Mouse (Mus musculus) thymus, adult 2 months (tissue): ENCODE data around the gene C77080. TPM values are rescaled to one million over a fixed set of nuclear protein-coding genes. Genes with fewer than 3 reads are reported as not detected.

Experiments used
- DNase-seq: peaks from one replicate; pipeline ENCODE4 v3.0.0; 2021
- H3K27ac ChIP-seq: fragments of 200-500 bp; 2 replicates; pipeline ENCODE4 v1.5.1; 2012; ENCODE audit warnings: low read length, control low read depth; ENCODE audit not compliant: control insufficient read depth, insufficient read depth
- H3K27me3 ChIP-seq: fragments of 200-500 bp; 2 replicates; pipeline ENCODE4 v1.6.1; 2012; ENCODE audit warnings: mild to moderate bottlenecking, low read length, moderate library complexity, mixed read lengths; ENCODE audit not compliant: control insufficient read depth, insufficient read depth
- H3K36me3 ChIP-seq: fragments of 200-500 bp; 2 replicates; pipeline ENCODE4 v1.6.1; 2012; ENCODE audit warnings: mild to moderate bottlenecking, low read length, moderate library complexity; ENCODE audit not compliant: control insufficient read depth, insufficient read depth
- H3K4me1 ChIP-seq: fragments of 200-500 bp; replicated peaks from 2 replicates; pipeline ENCODE4 v1.6.1; 2012; ENCODE audit warnings: low read length; ENCODE audit not compliant: control insufficient read depth, insufficient read depth
- H3K4me3 ChIP-seq: fragments of 200-500 bp; 2 replicates; pipeline ENCODE4 v1.5.1; 2012; ENCODE audit warnings: mild to moderate bottlenecking, low read length, control low read depth, moderate library complexity; ENCODE audit not compliant: control insufficient read depth, insufficient read depth
- CTCF ChIP-seq: fragments of 200-500 bp; IDR thresholded peaks from 2 replicates; pipeline ENCODE4 v1.5.1; 2012; ENCODE audit warnings: mild to moderate bottlenecking, control low read depth, low read length, moderate library complexity, borderline replicate concordance; ENCODE audit not compliant: control insufficient read depth, poor library complexity, insufficient read depth; ENCODE audit errors: extremely low read depth
- POLR2A ChIP-seq: fragments of 200-500 bp; IDR thresholded peaks from 2 replicates; pipeline ENCODE4 v1.6.1; 2012; ENCODE audit warnings: mild to moderate bottlenecking, low read length, control low read depth, moderate library complexity; ENCODE audit not compliant: control insufficient read depth, poor library complexity, insufficient read depth; ENCODE audit errors: extremely low read depth
- WGBS: fragments of 180-500 bp; shearing (Covaris S2); methylation state at CpG from one replicate; pipeline ENCODE4 v1.1.7; 2018; 5-methylcytosine and 5-hydroxymethylcytosine counted together
- polyA plus RNA-seq: library from polyadenylated mRNA; depleted of rRNA; stranded (reverse); fragments of >200 nt; gene quantifications from 2 replicates; pipeline ENCODE4 v1.2.3, GENCODE M21; 2012

The C77080 gene
- polyA plus RNA-seq, 1 experiment, result 19.5 TPM

GRCm38 (mm10) chr4:129206792-129207191, 54.4 kb downstream of the C77080 start:
- WGBS, result 95% methylated on average over 8 of the region's 8 CpGs
- Histone ChIP-seq H3K4me1 (no peaks in the 10 kb centered on the region), H3K4me3 (no peak overlapping the region), H3K36me3 (peaks cover 55% of the 10 kb centered on the region), H3K27me3 (no peaks in the 10 kb centered on the region), H3K27ac (no peak overlapping the region)
- TF ChIP-seq POLR2A (no peak), CTCF (no peak)
- no peak for DNase-seq

GRCm38 (mm10) chr4:129204655-129205054, 56.5 kb downstream of the C77080 start:
- TF ChIP-seq CTCF (no peak), POLR2A (no peak)
- no peaks in the 10 kb centered on the region for H3K27me3 ChIP-seq
- H3K36me3 ChIP-seq, result peaks cover 45% of the 10 kb centered on the region

GRCm38 (mm10) chr4:129197514-129197913, 63.7 kb downstream of the C77080 start:
- no peak overlapping the region for H3K4me3 ChIP-seq

More at GRCm38 (mm10) chr4:129204655-129205054, 56.5 kb downstream of the C77080 start:
- Histone ChIP-seq H3K4me3 (no peak overlapping the region), H3K27ac (no peak overlapping the region), H3K4me1 (no peaks in the 10 kb centered on the region)
- DNase-seq, result no peak
- 92% methylated on average over 10 of the region's 10 CpGs for WGBS

GRCm38 (mm10) chr4:129194280-129194679, 66.9 kb downstream of the C77080 start:
- TF ChIP-seq CTCF (no peak), POLR2A (no peak)
- Histone ChIP-seq H3K36me3 (peaks cover 8% of the 10 kb centered on the region), H3K27ac (no peak overlapping the region), H3K4me1 (peaks cover 5% of the 10 kb centered on the region), H3K27me3 (no peaks in the 10 kb centered on the region), H3K4me3 (no peak overlapping the region)
- WGBS, result 100% methylated on average over 1 of the region's 1 CpGs
- no peak for DNase-seq

More at GRCm38 (mm10) chr4:129197514-129197913, 63.7 kb downstream of the C77080 start:
- no peak for TF ChIP-seq POLR2A
- TF ChIP-seq CTCF, result no peak
- no peak for DNase-seq
- no peaks in the 10 kb centered on the region for H3K4me1 ChIP-seq
- no peaks in the 10 kb centered on the region for H3K27me3 ChIP-seq
- peaks cover 18% of the 10 kb centered on the region for H3K36me3 ChIP-seq
- 96% methylated on average over 6 of the region's 6 CpGs for WGBS
- H3K27ac ChIP-seq, result no peak overlapping the region

GRCm38 (mm10) chr4:129191691-129192090, 69.5 kb downstream of the C77080 start:
- no peak overlapping the region for H3K4me3 ChIP-seq
- H3K4me1 ChIP-seq, result peaks cover 7% of the 10 kb centered on the region
- H3K27ac ChIP-seq, result no peak overlapping the region
- no peaks in the 10 kb centered on the region for H3K27me3 ChIP-seq
- no peak for DNase-seq
- 94% methylated on average over 5 of the region's 5 CpGs for WGBS
- H3K36me3 ChIP-seq, result no peaks in the 10 kb centered on the region; the same call in 1 of the 2 replicates
- TF ChIP-seq CTCF (no peak), POLR2A (no peak)

- H3K36me3 ChIP-seq, result no peaks in the 10 kb centered on the region
- no peak overlapping the region for H3K27ac ChIP-seq
- TF ChIP-seq CTCF (no peak), POLR2A (no peak)
- H3K4me3 ChIP-seq, result peak overlapping the region; percentile 80
- peaks cover 7% of the 10 kb centered on the region for H3K4me1 ChIP-seq
- WGBS, result 0% methylated on average over 12 of the region's 12 CpGs
- DNase-seq, result no peak
- H3K27me3 ChIP-seq, result no peaks in the 10 kb centered on the region
Observed at GRCm38 (mm10) chr4:129190538-129190937, 70.7 kb downstream of the C77080 start.
